Mouse (Mus musculus): Measurements from ENCODE around the gene Smoc2. TPM values are rescaled to one million over a fixed set of nuclear protein-coding genes. Genes with fewer than 3 reads are reported as not detected.

Smoc2 gene
- polyA plus RNA-seq, 1 experiment from 2014 or later = 1.3 TPM

GRCm38 (mm10) chr17:14244195-14244965 is 34.9 kb upstream of the Smoc2 start:
- no peak overlapping the region for H3K27ac ChIP-seq (ENCODE audit: low read depth, low read length)
- WGBS = 72% methylated on average over 11 of the region's 11 CpGs
- no peak for DNase-seq (ENCODE audit: low spot score)
- no peaks in the 10 kb centered on the region for H3K9me3 ChIP-seq (replicated peaks; ENCODE audit: control insufficient read depth, low read length)
- H3K4me3 ChIP-seq (ENCODE audit: low read depth, low read length) = no peak overlapping the region
- no peaks in the 10 kb centered on the region for H3K36me3 ChIP-seq (ENCODE audit: control insufficient read depth, insufficient read depth, low read length)
- ATAC-seq = no peak
- H3K27me3 ChIP-seq (replicated peaks; ENCODE audit: control insufficient read depth, insufficient read depth, low read length) = no peaks in the 10 kb centered on the region
- no peak overlapping the region for H3K9ac ChIP-seq (ENCODE audit: low read length)
- no peak overlapping the region for H3K4me2 ChIP-seq (ENCODE audit: low read length)
- H3K4me1 ChIP-seq (ENCODE audit: control insufficient read depth, insufficient read depth, low read length) = no peaks in the 10 kb centered on the region

GRCm38 (mm10) chr17:14246266-14246665 is 33.0 kb upstream of the Smoc2 start:
- H3K9me3 ChIP-seq (replicated peaks; ENCODE audit: control insufficient read depth, low read length) = no peaks in the 10 kb centered on the region
- 77% methylated on average over 2 of the region's 2 CpGs for WGBS
- H3K4me1 ChIP-seq (ENCODE audit: control insufficient read depth, insufficient read depth, low read length) = no peaks in the 10 kb centered on the region
- H3K36me3 ChIP-seq (ENCODE audit: control insufficient read depth, insufficient read depth, low read length) = no peaks in the 10 kb centered on the region
- no peaks in the 10 kb centered on the region for H3K27me3 ChIP-seq (replicated peaks; ENCODE audit: control insufficient read depth, insufficient read depth, low read length)
- H3K4me2 ChIP-seq (ENCODE audit: low read length) = no peak overlapping the region
- DNase-seq (ENCODE audit: low spot score) = no peak
- no peak overlapping the region for H3K9ac ChIP-seq (ENCODE audit: low read length)
- no peak for ATAC-seq
- H3K27ac ChIP-seq (ENCODE audit: low read depth, low read length) = no peak overlapping the region
- no peak overlapping the region for H3K4me3 ChIP-seq (ENCODE audit: low read depth, low read length)

DNA sequence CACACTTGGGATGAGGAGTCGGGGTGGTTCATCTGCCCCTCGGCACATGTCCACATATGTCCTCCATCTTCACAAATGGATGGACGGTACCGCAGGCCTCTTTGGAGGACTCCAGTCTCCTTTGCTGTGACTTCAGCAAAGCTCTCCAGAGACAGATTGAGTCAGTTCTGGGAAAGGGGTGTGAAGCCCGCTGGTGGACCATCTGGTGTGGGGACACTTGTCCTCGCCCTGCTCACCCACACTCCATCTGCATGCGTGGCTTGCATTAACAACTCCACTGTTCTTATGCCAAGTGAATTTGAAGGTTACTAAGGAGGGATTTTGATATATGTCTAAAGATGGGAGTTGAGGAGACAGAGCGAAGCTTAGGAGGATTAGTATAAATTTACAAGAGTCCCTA is 31.4 kb upstream of the Smoc2 start:
- Histone ChIP-seq H3K4me1 (ENCODE audit: control insufficient read depth, insufficient read depth, low read length) (no peaks in the 10 kb centered on the region), H3K4me3 (ENCODE audit: low read depth, low read length) (no peak overlapping the region), H3K4me2 (ENCODE audit: low read length) (no peak overlapping the region), H3K36me3 (ENCODE audit: control insufficient read depth, insufficient read depth, low read length) (no peaks in the 10 kb centered on the region), H3K27me3 (replicated peaks; ENCODE audit: control insufficient read depth, insufficient read depth, low read length) (no peaks in the 10 kb centered on the region), H3K9ac (ENCODE audit: low read length) (no peak overlapping the region), H3K9me3 (replicated peaks; ENCODE audit: control insufficient read depth, low read length) (no peaks in the 10 kb centered on the region), H3K27ac (ENCODE audit: low read depth, low read length) (no peak overlapping the region)
- ATAC-seq = peak; percentile 34; the same call in 1 of the 2 replicates
- 88% methylated on average over 8 of the region's 8 CpGs for WGBS
- peak; percentile 17 for DNase-seq (ENCODE audit: low spot score)

DNA sequence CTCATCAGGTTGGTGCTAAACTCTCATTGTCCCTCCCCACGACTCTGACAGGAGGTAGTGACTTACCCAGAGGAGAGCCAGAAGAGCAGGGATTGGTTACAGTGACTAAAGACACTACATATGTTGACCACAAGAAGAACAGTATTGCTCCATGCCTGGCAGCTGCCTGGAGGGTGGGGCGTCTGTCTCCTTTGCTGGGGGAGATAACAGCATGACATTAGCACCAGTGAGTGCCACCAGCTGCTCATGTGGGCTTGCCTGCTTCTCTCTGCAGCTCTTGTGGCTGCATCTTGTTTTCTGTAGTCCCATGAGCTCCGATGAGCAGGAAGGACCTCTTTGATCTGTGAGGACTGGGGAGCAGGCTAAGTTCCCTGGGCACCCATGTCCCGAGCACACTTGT is 29.7 kb upstream of the Smoc2 start:
- Histone ChIP-seq H3K27ac (ENCODE audit: low read depth, low read length) (no peak overlapping the region), H3K4me1 (ENCODE audit: control insufficient read depth, insufficient read depth, low read length) (no peaks in the 10 kb centered on the region), H3K27me3 (replicated peaks; ENCODE audit: control insufficient read depth, insufficient read depth, low read length) (no peaks in the 10 kb centered on the region), H3K9me3 (replicated peaks; ENCODE audit: control insufficient read depth, low read length) (no peaks in the 10 kb centered on the region), H3K4me2 (ENCODE audit: low read length) (no peak overlapping the region), H3K4me3 (ENCODE audit: low read depth, low read length) (no peak overlapping the region), H3K9ac (ENCODE audit: low read length) (no peak overlapping the region), H3K36me3 (ENCODE audit: control insufficient read depth, insufficient read depth, low read length) (no peaks in the 10 kb centered on the region)
- WGBS = 72% methylated on average over 4 of the region's 4 CpGs
- no peak for ATAC-seq
- DNase-seq (ENCODE audit: low spot score) = no peak

GRCm38 (mm10) chr17:14250401-14250800 is 28.9 kb upstream of the Smoc2 start:
- 86% methylated on average over 8 of the region's 8 CpGs for WGBS
- Histone ChIP-seq H3K4me2 (ENCODE audit: low read length) (no peak overlapping the region), H3K36me3 (ENCODE audit: control insufficient read depth, insufficient read depth, low read length) (no peaks in the 10 kb centered on the region), H3K27me3 (replicated peaks; ENCODE audit: control insufficient read depth, insufficient read depth, low read length) (no peaks in the 10 kb centered on the region), H3K27ac (ENCODE audit: low read depth, low read length) (no peak overlapping the region), H3K4me3 (ENCODE audit: low read depth, low read length) (no peak overlapping the region), H3K9ac (ENCODE audit: low read length) (no peak overlapping the region), H3K4me1 (ENCODE audit: control insufficient read depth, insufficient read depth, low read length) (no peaks in the 10 kb centered on the region), H3K9me3 (replicated peaks; ENCODE audit: control insufficient read depth, low read length) (no peaks in the 10 kb centered on the region)
- ATAC-seq (no peak), DNase-seq (ENCODE audit: low spot score) (no peak)

GRCm38 (mm10) chr17:14252456-14252855 is 26.9 kb upstream of the Smoc2 start:
- H3K4me3 ChIP-seq (ENCODE audit: low read depth, low read length) = no peak overlapping the region
- H3K27ac ChIP-seq (ENCODE audit: low read depth, low read length) = no peak overlapping the region
- no peak overlapping the region for H3K4me2 ChIP-seq (ENCODE audit: low read length)
- H3K9ac ChIP-seq (ENCODE audit: low read length) = no peak overlapping the region
- H3K27me3 ChIP-seq (replicated peaks; ENCODE audit: control insufficient read depth, insufficient read depth, low read length) = no peaks in the 10 kb centered on the region
- no peak for DNase-seq (ENCODE audit: low spot score)
- H3K9me3 ChIP-seq (replicated peaks; ENCODE audit: control insufficient read depth, low read length) = no peaks in the 10 kb centered on the region
- ATAC-seq = no peak
- H3K36me3 ChIP-seq (ENCODE audit: control insufficient read depth, insufficient read depth, low read length) = no peaks in the 10 kb centered on the region
- H3K4me1 ChIP-seq (ENCODE audit: control insufficient read depth, insufficient read depth, low read length) = no peaks in the 10 kb centered on the region
- WGBS = 74% methylated on average over 7 of the region's 7 CpGs

DNA sequence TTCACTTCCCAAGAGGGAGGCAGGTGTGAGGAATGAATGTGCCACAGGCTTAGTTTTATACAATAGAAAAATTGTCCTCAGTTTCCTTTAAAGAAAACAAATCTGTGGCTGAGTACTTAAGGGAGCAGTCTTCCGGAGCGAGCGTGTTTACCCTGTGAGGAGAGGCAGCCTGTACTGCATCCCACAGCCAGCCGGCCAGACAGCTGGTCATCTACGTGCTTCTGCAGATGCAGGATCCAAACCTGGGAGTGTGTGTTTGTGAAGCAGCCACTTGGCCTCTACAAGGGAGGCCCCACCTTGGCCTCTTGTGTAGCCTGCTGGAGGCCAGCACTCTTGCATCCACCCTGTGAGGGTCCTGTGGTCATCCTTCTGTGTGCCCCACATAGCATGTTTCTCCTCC is 24.7 kb upstream of the Smoc2 start:
- Histone ChIP-seq H3K9ac (ENCODE audit: low read length) (no peak overlapping the region), H3K9me3 (replicated peaks; ENCODE audit: control insufficient read depth, low read length) (no peaks in the 10 kb centered on the region), H3K4me1 (ENCODE audit: control insufficient read depth, insufficient read depth, low read length) (no peaks in the 10 kb centered on the region), H3K4me2 (ENCODE audit: low read length) (no peak overlapping the region), H3K4me3 (ENCODE audit: low read depth, low read length) (no peak overlapping the region), H3K27me3 (replicated peaks; ENCODE audit: control insufficient read depth, insufficient read depth, low read length) (no peaks in the 10 kb centered on the region), H3K27ac (ENCODE audit: low read depth, low read length) (no peak overlapping the region), H3K36me3 (ENCODE audit: control insufficient read depth, insufficient read depth, low read length) (no peaks in the 10 kb centered on the region)
- DNase-seq (ENCODE audit: low spot score) (no peak), ATAC-seq (no peak)
- 93% methylated on average over 5 of the region's 5 CpGs for WGBS

- no peak for ATAC-seq
- 88% methylated on average over 7 of the region's 7 CpGs for WGBS
Observed at GRCm38 (mm10) chr17:14257799-14258520, 21.3 kb upstream of the Smoc2 start.

DNA sequence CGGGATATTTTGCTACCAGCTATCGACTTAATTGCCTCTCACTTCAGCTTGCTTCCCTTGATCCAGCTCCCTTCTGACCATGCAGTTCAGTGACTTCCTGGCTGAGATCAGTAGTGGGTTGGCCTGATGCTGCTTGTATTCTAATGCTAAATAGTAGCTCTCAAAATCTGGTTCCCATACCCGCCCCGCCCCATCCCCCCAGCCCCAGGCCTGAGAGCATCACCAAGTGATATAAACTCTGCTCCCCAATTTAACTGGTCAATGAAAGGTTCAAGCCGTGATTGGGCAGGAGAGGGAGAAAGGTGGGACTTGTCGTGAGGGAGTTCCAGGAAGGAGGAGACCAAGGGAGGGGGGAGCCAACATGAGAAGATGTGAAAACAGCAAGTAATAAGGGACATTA is 20.4 kb upstream of the Smoc2 start:
- 46% methylated on average over 6 of the region's 6 CpGs for WGBS

More at GRCm38 (mm10) chr17:14257799-14258520, 21.3 kb upstream of the Smoc2 start:
- Histone ChIP-seq H3K4me2 (ENCODE audit: low read length) (no peak overlapping the region), H3K4me1 (ENCODE audit: control insufficient read depth, insufficient read depth, low read length) (no peaks in the 10 kb centered on the region), H3K9ac (ENCODE audit: low read length) (no peak overlapping the region), H3K27me3 (replicated peaks; ENCODE audit: control insufficient read depth, insufficient read depth, low read length) (no peaks in the 10 kb centered on the region), H3K27ac (ENCODE audit: low read depth, low read length) (no peak overlapping the region), H3K4me3 (ENCODE audit: low read depth, low read length) (no peak overlapping the region), H3K9me3 (replicated peaks; ENCODE audit: control insufficient read depth, low read length) (no peaks in the 10 kb centered on the region), H3K36me3 (ENCODE audit: control insufficient read depth, insufficient read depth, low read length) (no peaks in the 10 kb centered on the region)
- DNase-seq (ENCODE audit: low spot score) = no peak

More for the DNA sequence above, 20.4 kb upstream of the Smoc2 start:
- H3K36me3 ChIP-seq (ENCODE audit: control insufficient read depth, insufficient read depth, low read length) = no peaks in the 10 kb centered on the region
- no peak overlapping the region for H3K27ac ChIP-seq (ENCODE audit: low read depth, low read length)
- H3K4me1 ChIP-seq (ENCODE audit: control insufficient read depth, insufficient read depth, low read length) = no peaks in the 10 kb centered on the region
- no peak overlapping the region for H3K9ac ChIP-seq (ENCODE audit: low read length)
- H3K4me2 ChIP-seq (ENCODE audit: low read length) = no peak overlapping the region
- no peaks in the 10 kb centered on the region for H3K27me3 ChIP-seq (replicated peaks; ENCODE audit: control insufficient read depth, insufficient read depth, low read length)
- H3K4me3 ChIP-seq (ENCODE audit: low read depth, low read length) = no peak overlapping the region
- ATAC-seq = no peak
- H3K9me3 ChIP-seq (replicated peaks; ENCODE audit: control insufficient read depth, low read length) = no peaks in the 10 kb centered on the region
- DNase-seq (ENCODE audit: low spot score) = no peak
